Mouse (Mus musculus) induced T-regulatory cell, adult 2 months (primary cell): ENCODE measurements around the gene 3110082I17Rik.
A peak's percentile ranks its signal among the peaks of the same experiment; 100 is the strongest.

Experiments used
- DNase-seq: peaks from one replicate; pipeline ENCODE4 v3.0.0-alpha.2; 2012; ENCODE audit warnings: low read depth

Gene 3110082I17Rik

DNA sequence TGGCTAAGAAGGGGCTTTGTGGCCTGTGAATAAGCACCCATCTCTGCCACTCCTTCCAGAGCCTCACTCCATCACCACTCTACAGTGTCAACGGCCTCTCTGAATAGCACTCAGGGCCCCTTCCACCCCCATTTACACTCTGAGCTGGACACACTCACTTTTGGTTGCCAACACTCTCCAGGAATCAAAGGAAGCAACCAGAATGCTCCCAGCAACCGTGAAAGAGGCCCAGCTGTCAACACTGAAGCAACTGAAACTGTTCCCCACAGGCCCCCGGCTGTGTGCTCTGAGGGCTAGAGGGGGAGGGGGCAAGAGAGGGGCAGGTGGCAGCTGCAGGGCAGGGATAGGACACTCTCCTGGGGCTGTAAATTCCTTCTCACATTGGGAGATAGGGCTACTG is 41.7 kb downstream of the 3110082I17Rik start:
- DNase-seq: no peak

- DNase-seq: no peak
These were observed 42.2 kb downstream of the 3110082I17Rik start for GRCm38 (mm10) chr5:139418110-139418509.

DNA sequence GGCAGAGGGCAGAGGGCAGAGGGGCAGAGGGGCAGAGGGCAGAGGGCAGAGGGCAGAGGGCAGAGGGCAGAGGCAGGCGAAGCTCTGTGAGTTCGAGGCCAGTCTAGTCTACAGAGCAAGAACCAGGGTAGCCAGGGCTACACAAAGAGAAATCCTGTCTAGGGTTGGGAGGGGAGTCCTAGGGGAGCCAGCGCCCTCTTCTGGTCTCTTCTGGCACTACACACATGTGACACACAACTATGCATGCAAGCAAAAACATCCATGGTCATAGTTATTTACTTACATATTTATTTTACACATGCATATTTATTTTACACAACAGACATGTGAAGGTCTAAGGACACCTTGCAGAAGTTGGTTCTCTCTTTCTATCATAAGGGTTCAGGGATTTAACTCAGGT is 42.8 kb downstream of the 3110082I17Rik start:
- peak; percentile 29 for DNase-seq

GRCm38 (mm10) chr5:139416942-139417341 is 43.4 kb downstream of the 3110082I17Rik start:
- peak; percentile 31 for DNase-seq

GRCm38 (mm10) chr5:139415001-139415400 is 45.3 kb downstream of the 3110082I17Rik start:
- DNase-seq: no peak

DNA sequence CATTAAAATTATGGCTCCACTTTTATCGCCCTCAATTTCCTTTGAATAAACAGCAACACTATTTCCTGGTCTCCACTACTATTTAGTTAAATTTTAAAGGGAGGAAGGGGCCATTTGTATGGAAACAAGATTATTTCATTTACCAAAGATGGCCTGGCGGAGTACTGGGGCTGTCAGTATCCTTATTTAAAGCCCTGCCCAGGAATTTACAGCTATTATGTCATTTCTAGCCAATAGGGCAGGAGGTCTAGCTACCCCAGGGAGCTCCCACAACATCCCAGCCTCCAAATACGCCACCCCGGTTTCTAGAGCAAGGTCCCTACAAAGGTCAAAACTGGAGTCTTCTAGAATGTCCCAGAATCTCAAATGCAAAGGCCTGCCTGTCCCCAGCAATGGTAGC is 46.8 kb downstream of the 3110082I17Rik start:
- DNase-seq: no peak

- no peak for DNase-seq
These were observed 48.5 kb downstream of the 3110082I17Rik start for GRCm38 (mm10) chr5:139411665-139412314.

DNA sequence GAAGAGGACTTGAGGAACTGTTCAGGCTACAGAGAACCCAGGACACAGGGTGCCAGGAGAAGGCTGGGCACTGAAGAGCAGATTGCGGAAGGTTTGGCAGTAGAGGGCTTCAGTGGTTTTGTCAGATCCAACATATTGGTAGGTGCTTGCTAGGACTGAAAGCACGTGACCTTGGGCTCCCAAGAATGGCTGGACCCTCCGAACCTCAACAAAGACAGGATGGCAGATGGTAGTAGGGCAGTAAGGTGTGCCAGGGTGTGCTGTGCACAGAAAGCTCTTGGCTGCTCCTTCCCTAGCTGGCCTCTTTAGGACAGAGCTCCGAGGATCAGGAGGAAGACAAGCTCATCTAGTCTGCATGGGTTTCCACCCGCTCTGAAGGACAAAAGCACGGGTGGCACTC is 49.2 kb downstream of the 3110082I17Rik start:
- DNase-seq: no peak

DNA sequence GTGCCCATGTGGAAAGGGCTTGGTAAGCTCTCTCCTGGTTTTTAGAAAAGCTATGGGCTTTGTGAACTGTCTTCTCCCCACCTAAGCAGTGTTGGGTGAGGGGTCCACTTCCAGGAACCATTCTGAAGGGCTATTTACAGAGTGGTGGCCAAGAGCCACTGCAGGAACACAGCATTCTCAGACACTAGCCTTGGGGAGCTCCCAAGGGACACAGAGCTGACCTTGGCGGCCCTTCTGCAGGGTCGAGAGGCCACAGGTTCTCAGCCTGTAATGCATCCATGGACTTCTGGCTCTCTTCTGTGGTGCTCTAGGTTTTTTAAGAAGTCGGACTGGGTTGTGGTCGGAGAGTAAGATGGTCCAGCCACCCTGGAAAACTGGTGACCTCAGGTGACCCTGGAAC is 50.3 kb downstream of the 3110082I17Rik start:
- DNase-seq: no peak

DNA sequence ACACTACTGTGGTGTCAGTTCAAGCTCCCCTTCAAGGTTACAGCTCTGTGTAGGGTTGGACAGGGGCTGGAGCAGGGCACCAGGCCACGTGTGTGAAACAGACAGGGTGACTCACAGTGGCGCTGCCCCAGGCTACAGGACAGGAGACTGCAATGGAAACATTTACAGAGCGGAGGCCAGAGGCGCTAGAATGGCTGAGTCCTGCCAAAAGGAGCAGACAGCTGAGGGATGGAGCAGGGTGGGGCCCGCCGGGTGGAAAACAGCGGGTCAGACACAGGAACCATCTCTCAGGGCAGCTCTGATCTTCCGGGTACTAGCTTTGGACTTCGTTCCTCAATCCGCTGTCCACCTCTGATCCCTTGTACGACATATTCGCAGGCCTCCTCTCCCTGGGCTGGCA is 50.9 kb downstream of the 3110082I17Rik start:
- no peak for DNase-seq

GRCm38 (mm10) chr5:139408511-139408910 is 51.8 kb downstream of the 3110082I17Rik start:
- no peak for DNase-seq

- no peak for DNase-seq
These were observed 53.0 kb downstream of the 3110082I17Rik start for GRCm38 (mm10) chr5:139407121-139407885.

- no peak for DNase-seq
These were observed 54.4 kb downstream of the 3110082I17Rik start for GRCm38 (mm10) chr5:139405953-139406352.

GRCm38 (mm10) chr5:139405478-139405877 is 54.8 kb downstream of the 3110082I17Rik start:
- DNase-seq: no peak

GRCm38 (mm10) chr5:139404801-139405401 is 55.4 kb downstream of the 3110082I17Rik start, which contains the start of gene C130050O18Rik:
Gene C130050O18Rik, plus strand, starts transcription at chr5:139405280.
- no peak for DNase-seq

- no peak for DNase-seq
These were observed 56.6 kb downstream of the 3110082I17Rik start for GRCm38 (mm10) chr5:139403692-139404260.

DNA sequence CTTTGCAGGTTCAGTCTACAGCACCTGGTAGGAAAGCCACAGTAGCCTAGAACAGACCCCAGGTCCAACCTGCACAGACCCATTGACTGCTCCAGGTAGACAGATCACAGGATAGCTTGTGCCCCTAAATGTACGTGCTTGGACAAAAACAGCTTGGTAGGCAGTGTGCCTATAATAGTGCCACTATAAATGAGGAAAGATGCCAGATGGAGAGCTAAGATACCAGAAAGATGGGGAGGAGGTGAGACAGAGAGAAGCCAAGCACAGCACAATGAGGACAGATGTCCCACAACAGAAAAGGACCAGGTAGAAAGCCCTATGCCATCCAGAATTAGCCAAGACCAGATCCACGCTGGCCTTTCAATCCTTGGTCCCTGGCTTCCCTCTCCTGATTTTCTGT is 58.2 kb downstream of the 3110082I17Rik start:
- DNase-seq: no peak

GRCm38 (mm10) chr5:139399991-139400390 is 60.3 kb downstream of the 3110082I17Rik start:
- no peak for DNase-seq

- no peak for DNase-seq
These were observed 61.5 kb downstream of the 3110082I17Rik start for GRCm38 (mm10) chr5:139398786-139399185.

DNA sequence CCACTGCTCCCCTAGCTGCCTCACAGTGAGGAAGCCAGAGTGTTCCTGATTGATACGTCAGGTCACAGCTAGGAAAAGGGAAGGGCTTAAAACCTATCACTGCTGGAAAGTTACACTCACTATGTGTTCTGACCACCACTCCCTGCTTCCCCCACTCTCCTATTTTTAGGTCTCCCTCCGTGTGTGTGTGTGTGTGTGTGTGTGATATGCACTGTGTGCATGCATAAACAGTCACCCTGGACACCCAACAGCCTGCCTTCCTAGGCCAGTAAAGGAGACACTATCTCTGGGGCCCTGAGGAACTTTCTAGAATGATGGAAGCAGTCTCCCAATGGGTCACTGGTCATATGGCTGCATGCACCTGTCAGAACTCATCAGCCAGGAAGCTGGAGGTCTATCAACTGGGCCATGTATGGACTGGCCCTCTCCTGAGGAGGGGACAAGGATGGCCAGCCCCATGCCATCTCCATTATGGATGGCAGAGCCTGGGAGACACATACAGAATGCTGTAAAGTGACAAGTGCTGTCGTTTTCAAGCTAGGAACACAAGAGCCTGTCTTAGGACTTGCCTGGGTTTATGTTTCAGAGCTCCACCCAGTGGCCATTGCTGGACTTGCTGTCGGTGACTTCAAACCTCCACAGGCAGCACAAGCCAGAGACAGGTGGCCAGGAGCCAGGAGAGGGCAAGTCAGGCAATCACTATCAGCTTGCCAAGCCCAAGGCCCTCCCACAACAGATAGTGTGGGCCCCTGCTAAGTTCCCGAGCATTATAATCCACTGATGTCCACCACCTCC is 62.2 kb downstream of the 3110082I17Rik start:
- DNase-seq: peak; percentile 94

- DNase-seq: no peak
These were observed 62.9 kb downstream of the 3110082I17Rik start for GRCm38 (mm10) chr5:139397359-139397916.

DNA sequence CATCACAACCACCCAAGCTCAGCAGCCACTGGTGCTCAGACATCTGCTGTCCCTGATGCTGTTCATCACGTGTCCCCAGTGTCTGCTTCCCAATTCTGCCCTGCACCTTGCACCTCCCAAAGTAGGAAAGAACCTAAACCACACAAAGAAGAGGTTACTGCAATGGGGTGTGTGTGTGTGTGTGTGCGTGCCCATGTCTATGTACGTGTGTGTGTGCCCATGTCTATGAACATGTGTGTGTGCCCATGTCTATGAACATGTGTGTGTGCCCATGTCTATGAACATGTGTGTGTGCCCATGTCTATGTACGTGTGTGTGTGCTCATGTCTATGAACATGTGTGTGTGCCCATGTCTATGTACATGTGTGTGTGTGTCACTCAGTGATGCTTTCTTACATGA is 64.8 kb downstream of the 3110082I17Rik start:
- no peak for DNase-seq
